11 mouse cellular contexts compared by ENCODE assay signal in genomic region chr2:104097396-104097795, GRCm38 (mm10). TPM values are rescaled to one million over a fixed set of nuclear protein-coding genes. Genes with fewer than 3 reads are reported as not detected.
"Had no signal": no experiment of that assay in that cellular context is flagged by ENCODE, and none has a peak within 500 bp of the region (broad histone marks: within the 10 kb centered on the region; RNA-seq: fewer than 3 reads in every experiment).

No protein-coding gene starts in this region.

RNA-seq across cellular contexts. Expression of gene A930018P22Rik, which starts 25.2 kb away (rescaled TPM):
- polyA plus RNA-seq: limb, embryonic 11.5 days; limb, embryonic 15.5 days; lung, embryonic 15.5 days; macrophage; midbrain, embryonic 12.5 days; neural tube, embryonic 11.5 days; neural tube, embryonic 15.5 days; small intestine, adult 2 months had no signal

RNA-seq across cellular contexts. Expression of gene Cd59b, which starts 27.7 kb away (rescaled TPM):
- polyA plus RNA-seq: macrophage had no signal

RNA-seq across cellular contexts. Expression of gene Gm10799, which starts 29.0 kb away (rescaled TPM):
- polyA plus RNA-seq: kidney, postnatal 0 days; limb, embryonic 11.5 days; limb, embryonic 15.5 days; lung, embryonic 15.5 days; macrophage; midbrain, embryonic 12.5 days; midbrain, postnatal 0 days; neural tube, embryonic 11.5 days; neural tube, embryonic 15.5 days; small intestine, adult 2 months; stomach, embryonic 16.5 days had no signal

RNA-seq across cellular contexts. Expression of gene Gm10912, which starts 31.8 kb away (rescaled TPM):
- polyA plus RNA-seq: kidney, postnatal 0 days; limb, embryonic 11.5 days; lung, embryonic 15.5 days; macrophage; midbrain, embryonic 12.5 days; midbrain, postnatal 0 days; neural tube, embryonic 11.5 days; neural tube, embryonic 15.5 days; stomach, embryonic 16.5 days had no signal
